Mouse (Mus musculus) mouse trophoblast stem cell (cell line): ENCODE data around the gene Kmt2d.
"Not testable (repeated sequence)": the region's sequence is repeated elsewhere in the genome, so short reads cannot be mapped to it uniquely, and the experiment has no call there.

Experiments used
- in situ Hi-C, 2 experiments: fragments of 300-500 bp; cut with MseI, MboI; formaldehyde crosslinking; loops; 2 replicates in 1 of 2; 3 replicates in 1 of 2; pipeline ENCODE4 v1.15.1; 2025

The Kmt2d gene

DNA sequence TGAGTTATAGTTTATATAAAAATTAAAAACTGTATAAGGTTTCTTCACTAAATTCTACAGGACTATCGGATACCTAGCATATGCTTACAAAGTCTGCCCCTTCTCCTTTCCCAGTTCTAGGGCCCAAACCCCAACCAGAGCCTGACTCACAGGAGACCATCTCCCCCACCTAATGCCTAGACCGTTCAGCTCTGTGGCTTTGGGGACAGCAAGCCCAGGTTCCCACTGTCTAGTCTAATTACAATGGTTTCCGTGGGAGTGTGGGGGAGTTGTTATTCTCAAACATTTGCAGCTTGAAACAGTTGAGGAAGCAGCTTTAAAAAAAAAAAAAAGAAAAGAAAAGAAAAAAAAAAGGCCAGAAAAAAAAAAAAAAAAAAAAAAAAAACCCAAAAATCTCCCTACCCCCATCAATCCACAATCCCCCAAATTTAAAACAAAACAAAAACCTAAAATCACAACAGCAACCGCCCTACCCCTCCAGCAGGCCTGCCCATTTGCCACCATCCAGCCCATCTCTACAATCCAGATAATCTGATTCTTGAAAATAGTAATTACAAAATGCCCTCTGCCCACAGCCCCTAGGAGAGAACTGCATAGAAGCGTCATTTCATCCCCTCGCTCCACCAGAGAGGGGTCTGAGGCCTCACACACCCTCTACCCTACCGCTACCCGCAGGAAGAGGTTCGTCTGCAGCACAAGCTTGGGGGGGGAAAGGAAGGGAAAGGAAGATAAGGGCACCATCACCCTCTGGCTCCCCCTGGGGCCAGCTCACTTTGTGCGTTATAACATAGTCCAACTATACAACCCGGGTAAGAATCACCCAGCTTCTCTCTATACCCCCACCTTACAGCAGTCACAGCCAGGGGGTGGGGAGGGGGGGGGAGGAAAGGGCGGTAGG lies 38.6 kb downstream of the Kmt2d start:
- in situ Hi-C loops: no loop called here

DNA sequence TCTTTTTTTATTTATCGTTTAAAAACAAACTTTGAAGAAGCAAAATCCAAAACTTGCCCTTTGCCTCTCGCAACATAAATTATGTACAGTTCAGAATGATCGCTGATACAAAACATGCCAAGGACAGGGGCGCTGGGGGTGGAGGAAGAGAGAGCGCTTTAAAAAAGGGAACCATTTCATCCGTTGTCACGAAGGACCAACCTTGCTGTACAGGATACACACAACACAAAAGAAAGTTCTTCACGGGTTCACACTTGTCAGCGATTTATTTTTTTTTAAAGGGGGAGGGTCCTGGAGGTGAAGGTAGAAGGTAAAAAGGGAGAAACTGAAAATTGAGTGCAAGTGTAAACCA lies 39.3 kb downstream of the Kmt2d start:
- in situ Hi-C loops: no loop called here

DNA sequence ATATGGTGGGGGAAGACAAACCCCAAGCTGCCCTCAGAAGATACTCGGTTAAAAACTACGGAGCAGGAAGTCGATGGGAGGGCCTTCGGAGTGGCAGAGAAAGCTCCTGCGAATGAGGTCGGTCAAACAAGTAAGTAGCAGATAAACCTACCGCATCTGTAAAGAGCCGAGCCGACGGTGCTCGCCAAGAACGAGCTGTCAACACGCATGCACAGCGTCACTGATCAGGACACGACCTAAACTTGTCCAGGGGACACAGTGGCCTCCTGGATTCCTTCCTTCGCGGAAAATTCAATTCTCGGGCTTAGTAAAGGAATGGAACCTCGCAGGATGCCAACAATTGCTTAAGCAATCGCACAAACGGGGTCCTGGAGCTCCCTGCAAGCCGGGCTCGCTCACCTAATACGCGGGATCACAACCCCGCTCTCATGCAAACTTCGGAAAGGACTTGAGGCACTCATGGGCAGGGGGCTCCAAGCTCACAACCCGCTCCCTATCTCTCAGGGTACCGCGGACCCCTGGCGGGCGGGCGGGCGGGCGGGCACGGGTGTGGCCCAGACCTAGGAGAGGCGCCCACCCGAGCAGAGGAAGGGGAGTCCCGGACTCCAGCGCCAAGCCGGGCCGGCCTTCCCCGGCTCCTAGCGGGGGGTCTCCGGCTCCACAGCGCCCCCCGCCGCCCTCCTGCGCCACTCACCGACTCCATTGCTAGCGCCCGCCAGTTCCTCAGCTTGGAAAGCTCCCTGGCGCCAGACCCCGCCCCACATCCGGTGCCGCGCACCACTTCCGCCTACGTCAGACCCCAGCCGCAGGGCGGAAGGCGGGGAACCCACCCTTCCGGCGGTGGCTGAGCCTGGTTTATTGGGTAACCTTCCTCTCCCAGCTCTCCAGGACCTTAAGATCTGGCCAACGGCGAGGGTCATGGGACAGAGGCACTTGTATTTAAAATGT lies 40.0 kb downstream of the Kmt2d start, which contains the start of gene Prkag1:
TSS of gene Prkag1 (minus strand) at position 786 of the 948 bp plus-strand sequence.
- in situ Hi-C loops: no loop called here

DNA sequence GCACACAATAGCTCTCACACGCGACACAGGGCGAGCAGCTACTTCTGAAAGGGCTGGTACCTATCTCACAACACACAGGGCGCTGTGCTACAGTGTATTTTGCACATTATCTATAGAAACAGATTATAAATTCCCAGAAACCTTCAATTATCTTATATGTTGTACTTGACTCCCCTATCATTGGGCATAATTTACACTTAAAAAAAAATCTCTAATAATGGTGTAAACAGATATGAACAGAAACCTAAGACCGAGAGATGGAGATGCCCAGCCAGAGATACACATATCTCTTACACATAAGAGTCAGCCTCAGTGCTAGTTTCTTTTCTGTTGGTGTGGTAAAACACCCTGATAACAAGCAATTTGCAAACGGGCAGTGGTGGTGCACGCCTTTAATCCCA lies 43.4 kb downstream of the Kmt2d start:
- in situ Hi-C loops: no loop called here

DNA sequence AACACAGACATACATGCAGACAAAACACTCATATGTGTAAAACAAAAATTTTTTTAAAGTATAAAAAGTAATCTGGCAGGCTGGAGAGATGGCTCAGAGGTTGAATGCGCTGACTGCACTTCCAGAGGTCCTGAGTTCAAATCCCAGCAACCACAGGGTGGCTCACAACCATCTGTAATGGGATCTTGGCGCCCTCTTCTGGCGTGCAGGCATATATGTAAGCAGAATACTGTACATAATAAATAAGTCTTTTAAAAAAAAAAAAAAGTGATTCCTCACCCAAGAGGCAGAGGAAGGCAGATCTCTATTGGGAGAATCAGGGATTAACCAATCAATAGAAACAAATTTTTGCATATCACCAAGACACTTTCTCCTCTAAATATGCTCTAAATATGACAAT lies 47.6 kb downstream of the Kmt2d start:
- in situ Hi-C loops: no loop called here

DNA sequence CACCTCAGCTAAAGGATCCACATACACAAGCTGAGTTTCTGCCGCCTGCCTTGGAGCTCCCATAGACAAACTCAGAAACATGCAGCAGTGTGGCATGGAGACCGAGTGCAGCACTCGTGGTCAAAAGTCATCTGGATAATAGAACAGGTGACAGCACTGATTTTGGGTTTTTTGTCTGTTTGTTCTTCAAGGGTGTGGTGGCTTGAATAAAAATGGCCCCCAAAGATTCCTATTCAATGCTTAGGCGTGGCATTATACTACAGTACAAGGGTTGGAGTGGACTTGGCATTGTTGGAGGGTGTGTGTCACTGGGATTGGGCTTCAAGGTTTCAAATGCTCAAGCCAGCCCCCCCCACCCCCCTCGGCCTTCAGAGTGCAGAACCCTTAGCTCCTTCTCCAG lies 48.9 kb downstream of the Kmt2d start:
- in situ Hi-C loops: no loop called here

DNA sequence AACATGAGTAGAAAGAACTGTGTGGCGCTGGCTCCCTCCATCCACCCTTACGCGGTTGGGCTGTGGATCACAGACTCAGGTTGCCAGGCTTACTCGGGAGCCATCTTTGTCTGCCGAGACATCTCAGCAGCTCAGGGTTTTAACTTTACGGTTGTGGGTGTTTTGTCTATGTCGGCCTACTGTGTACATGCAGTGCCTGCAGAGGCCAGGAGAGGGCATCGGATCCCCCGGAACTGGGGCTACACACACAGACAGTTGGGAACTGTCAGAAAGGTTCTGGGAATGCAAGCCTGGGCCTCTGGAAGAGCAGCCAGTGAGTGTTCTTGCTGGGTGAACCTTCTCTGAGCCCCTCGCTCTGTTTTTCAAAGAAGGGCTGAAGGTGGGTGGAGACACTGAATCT lies 49.6 kb downstream of the Kmt2d start:
- in situ Hi-C loops: no loop called here

DNA sequence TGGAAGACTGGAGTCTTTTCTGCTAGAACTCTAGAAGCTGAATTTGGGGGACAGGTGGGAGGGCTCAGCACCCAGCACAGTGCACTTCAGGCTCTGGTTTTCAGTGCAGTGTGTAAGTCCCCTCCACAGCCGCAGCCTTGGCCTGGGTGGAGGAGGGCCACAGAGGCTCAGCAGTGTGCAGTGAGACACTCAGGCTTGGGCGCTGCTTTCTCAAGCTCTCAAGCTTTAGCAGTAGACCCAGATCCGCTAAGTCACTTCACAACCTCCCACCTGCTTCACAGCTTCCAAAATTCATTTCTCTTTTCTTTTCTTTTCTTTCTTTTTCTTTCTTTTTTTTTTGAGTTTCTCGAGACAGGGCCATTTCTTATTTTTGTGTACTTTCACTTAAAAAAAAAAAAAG lies 50.1 kb downstream of the Kmt2d start:
- in situ Hi-C loops: no loop called here

DNA sequence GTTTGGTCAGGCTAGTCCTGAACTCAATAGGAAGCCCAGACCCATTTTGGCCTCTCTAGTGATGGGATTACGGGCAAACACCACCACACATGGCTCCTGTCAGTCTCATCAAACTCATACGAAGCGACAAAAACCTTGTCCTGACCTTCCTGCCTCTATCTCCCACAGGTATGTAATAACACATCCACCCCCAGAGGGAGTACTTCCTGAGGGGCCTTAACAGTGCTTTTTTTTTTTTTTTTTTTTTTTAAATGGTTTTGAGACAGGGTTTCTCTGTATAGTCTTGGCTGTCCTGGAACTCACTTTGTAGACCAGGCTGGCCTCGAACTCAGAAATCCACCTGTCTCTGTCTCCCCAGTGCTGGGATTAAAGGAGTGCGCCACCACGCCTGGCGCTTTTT lies 52.8 kb downstream of the Kmt2d start:
- in situ Hi-C loops: no loop called here

DNA sequence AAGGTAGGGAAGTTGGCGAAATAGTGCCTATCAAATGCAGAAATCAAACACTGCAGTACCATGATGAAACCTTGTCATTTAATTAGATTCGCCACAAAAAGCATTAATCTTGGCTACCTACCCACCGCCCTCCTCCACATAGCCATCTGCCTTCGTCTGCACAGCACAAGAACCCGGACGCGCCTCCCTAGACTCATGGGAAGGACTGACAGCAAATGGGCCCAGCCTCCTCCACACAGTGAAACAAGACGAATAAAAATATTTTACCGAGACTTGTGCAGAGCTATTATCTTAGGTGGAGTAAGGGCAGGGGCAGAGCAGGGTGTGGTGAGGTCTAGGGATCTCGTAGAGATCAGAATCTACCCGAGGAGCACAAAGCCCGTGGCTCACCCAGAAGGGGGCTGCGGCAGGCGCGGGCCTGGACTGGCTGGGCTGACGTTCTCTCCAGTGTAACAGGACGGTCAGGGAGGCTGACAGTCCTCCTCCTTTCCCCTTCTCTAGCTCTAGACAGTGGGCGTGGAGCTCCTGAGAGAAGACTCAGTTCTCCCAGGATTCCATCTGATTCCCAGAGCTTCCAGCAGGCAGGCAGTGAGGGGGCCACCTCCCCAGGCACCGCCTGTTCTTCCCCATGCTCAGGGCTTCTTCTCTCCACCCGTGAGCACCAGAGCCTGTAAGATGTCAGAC lies 58.1 kb downstream of the Kmt2d start:
- in situ Hi-C loops: no loop called here

DNA sequence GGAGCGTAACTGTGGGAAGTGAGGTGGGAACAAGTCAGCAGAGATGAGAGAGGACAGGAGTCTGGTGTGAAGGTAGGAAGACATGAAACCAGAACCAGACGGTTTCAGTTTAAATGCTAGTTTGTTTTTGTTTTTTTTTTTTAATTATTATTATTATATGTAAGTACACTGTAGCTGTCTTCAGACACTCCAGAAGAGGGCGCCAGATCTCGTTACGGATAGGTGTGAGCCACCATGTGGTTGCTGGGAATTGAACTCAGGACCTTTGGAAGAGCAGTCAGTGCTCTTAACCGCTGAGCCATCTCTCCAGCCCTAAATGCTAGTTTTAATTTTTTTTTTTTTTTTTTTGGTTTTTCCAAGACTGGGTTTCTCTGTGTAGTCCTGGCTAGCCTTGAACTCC lies 60.8 kb downstream of the Kmt2d start:
- in situ Hi-C loops: not testable (repeated sequence)

DNA sequence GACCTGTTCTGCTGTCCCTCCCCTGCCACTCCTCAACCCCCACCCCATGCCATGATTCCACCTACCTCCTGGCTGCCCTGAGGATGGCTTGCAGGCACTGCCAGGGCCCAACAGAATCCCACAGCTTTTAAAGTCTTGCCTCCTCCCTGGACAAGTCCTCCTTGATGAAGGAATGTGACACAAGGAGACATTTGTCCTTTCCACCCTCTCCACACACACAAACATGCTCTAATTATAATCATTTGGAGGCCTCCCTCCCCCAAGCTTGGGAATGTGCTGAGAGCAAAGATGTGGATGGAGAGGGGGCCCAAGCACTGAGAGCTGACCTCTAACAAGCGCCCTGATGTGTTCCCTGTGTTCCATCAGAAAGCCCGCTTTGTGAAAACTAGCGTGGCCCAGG lies 61.6 kb downstream of the Kmt2d start, which contains the start of gene Ddn:
TSS of gene Ddn (minus strand) at position 101 of the 400 bp plus-strand sequence.
- in situ Hi-C loops: no loop called here

DNA sequence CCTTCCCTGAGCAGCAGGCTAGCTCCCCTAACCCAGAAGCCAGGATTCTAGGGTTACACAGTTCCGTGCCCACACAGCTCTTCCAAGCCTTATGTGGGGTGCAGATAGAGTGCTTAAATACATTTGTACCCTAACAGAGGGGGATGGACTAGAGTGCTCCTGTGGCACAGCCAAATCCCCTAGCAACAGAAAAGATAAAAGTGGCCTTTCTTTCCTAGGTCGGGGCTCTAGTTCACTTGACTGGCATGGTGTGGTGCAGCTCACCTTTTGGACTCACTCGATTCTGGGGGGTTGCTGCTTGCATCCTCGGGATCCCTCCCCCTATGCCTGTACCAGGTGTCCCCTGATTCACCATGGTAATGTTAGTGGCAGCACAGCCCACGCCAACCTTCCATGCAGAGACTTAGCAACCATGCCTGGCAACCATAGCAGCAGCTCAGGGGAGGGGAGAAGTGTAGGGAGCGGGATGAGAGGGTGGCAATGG lies 62.3 kb downstream of the Kmt2d start:
- in situ Hi-C loops: no loop called here

DNA sequence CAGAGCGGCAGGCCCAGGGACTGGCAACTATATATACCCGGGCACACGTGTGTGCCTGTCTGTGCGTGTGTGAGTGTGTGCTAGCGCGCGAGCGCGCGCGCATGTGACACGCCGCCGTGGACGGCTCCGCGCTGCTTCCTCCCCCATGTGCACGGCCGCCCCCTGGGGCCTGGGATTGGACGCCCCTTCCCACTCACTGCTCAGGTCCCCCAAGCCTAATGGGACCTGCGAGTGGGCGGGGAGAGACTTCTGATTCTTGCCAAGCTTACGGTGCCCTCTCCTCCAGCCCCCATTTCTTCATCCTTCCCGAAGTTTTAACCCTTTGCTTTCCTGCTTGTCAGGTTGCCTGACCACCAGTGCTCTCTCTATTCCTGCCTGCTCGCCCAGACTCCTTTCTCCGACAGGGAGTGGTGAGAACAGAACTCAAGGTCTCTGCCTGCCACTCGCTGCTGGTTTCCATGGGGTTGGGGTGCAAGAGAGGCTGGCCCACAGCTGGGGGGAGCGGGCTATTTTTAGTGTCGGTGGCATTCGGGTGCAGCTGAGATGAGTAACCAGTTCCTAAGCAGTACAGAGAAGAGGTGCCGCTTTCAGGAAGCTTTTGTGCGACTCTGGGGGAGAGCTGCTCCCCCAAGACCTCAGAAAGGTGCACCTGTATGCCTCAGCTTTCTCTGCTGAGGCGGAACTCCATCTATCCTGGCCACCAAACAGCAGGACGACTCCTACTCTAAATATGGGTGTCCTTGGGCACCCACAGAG lies 62.9 kb downstream of the Kmt2d start:
- in situ Hi-C loops: no loop called here

DNA sequence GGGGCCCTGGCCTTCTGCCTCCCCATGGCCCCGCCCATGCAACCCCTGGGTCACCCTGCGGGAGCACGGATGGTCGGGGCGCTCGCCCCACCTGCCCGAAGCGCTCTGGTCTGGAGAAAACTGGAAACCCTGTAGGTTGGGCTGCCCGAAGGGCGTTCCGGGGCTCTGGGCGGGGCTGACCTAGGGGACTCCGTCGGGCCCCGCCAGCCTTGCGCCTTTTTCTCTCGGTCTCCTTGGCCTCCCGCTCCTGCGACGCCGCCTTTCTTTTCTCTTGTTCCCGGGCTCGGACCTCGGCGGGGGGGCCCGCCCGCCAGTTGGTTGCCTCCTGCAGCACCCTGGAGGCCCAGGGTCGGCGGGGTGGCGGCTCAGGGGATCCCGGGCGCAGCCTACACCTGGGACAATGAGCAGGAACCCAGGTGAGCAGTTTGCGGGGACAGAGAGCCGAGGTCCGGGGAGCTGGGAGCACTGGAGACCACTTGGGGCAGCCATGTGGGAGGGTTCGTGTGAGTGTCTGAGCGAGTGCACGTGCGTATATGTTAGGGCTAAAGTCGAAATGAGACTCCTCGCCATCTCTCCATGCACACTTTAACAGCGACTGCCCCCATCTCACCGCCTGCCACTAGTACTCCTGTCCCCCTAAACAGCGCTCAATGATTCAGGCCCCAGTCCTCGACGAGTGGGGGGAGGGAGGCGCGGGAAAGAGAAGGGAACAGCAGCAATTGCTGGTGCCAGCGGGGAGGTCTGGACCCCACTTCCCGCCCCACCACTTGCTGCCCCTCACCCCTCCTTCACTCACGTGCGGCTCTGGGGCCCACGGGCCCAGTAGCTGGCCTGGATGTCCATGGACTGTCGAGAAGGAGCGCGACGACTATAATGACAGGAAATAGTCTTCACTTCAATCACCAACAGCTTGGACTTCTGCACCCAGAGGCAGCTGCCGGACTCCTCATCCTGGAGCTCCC lies 63.9 kb downstream of the Kmt2d start:
- in situ Hi-C loops: no loop called here

DNA sequence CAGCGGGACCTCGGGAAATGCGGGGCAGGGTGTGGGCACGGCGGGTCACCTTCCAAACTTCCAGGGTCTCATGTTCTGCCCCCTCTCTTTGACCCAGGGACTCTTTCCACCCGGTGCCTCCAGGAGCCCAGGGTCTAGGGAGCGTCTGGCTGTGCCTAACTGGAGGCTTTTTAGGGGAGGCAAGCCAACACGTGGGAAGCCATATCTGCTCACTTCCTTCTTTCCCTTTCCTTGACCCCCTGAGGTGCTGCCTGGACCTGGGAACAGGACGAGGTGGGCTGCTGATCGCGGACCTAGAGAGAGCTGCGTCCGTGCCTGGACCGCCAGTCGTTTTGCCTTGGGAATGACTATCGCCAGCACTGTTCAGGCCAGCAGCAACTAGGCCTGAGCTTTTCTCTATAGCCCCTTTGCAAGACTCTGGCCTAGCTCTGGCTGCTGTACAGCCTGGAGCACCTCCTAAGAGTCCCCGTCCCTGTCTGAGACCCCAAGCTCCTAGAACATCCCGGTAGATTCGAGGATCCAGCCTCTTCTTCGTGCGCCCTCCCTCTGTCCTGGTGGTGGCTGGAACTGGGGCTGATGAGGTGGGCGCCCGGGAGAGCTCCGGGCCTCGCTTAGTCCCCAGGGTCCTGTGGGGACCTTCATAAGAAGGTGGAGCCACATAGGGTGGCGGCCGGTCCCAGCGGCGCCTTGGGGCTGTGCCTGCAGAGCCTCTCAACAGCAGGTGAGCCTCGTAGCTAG lies 64.8 kb downstream of the Kmt2d start:
- in situ Hi-C loops: no loop called here

DNA sequence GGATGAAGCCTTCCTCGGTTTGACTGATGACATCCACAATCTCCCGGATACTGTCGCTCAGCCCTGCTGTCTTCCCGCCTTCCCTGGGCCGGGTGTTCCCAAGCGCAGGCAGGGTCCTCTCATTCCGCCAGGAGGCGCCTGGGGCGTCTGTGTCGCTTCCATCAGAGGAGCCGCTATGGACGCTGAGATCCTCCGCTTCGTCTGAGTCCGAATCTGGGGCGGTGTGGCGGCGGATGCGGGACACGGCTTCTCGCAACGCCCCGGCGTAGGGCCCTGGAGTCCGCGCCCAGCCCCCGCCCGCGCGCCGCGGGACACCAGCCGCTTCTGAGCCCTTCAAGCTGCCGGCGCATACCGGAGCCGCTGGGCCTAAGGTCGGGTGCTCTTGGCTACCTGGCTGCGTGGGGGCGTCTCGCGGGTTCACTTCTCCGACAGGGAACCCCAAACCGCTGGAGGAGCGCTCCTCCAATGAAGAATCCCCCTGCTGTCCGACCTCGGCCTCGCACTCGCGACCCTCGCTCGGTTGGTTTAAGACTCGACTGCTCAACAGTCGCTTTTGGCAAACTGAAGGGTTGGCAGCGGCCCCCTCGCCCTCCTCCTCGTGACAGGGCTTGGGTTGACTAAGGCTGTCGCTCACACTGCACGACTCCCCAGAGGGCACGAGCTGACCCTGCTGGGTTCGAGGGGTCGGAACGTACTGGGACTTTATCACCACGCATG lies 65.5 kb downstream of the Kmt2d start:
- in situ Hi-C loops: no loop called here

DNA sequence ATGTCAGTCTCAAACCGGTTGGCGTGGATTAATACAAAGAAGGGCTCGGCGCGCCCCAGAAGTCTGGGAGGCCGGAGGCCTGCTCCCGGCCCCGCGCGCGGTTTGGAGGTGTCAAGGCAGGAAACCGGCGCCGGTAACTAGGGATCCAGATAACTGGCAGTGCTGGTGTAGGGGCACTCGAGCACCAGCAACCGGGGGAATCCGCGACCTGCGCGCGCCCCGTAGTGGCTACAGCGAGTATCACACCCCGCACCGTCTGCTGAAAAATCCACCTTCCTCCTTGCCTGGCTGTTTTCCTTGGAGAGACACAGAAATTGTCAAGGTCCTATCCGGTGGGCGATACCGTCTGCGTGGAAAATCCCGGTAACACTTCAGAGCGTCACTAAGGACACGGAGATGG lies 67.0 kb downstream of the Kmt2d start:
- in situ Hi-C loops: no loop called here

DNA sequence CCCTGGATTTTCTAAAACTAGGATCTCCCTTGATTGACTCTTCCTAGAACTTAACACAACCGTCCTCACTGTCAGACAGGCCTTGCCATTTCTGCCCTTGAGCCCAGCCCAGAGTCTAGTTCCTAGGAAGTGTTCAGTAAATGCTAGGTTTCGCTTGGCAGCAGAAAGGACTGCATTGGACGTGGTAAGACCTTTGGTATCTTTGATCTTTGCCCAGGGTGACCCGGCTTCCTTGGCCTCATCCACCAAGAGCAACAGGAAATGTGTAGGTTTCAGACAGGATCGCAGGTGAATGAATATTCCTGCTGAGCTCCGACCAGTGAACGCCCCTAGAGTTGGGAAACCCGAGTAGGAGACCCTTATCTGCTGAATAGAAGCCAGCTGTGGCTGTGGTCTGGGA lies 68.1 kb downstream of the Kmt2d start:
- in situ Hi-C loops: no loop called here
